Mouse (Mus musculus) embryonic facial prominence, embryonic 10.5 days (tissue): ENCODE data around the gene Vmn1r70. TPM values are rescaled to one million over a fixed set of nuclear protein-coding genes. Genes with fewer than 3 reads are reported as not detected.

ENCODE experiments used
- DNase-seq: peaks from one replicate; pipeline ENCODE4 v3.0.0-alpha.2; 2017; ENCODE audit warnings: low spot score
- H3K27ac ChIP-seq: fragments of 300-500 bp; sonication (generic); replicated peaks from 2 replicates; pipeline ENCODE4 v1.5.1; 2016; ENCODE audit warnings: mild to moderate bottlenecking
- H3K27me3 ChIP-seq: fragments of 300-500 bp; sonication (generic); replicated peaks from 2 replicates; pipeline ENCODE4 v1.6.1; 2016; ENCODE audit warnings: low read depth, mild to moderate bottlenecking; ENCODE audit not compliant: poor library complexity, severe bottlenecking
- H3K36me3 ChIP-seq: fragments of 300-500 bp; sonication (generic); replicated peaks from 2 replicates; pipeline ENCODE4 v1.6.1; 2016; ENCODE audit warnings: mild to moderate bottlenecking, moderate library complexity
- H3K4me1 ChIP-seq: fragments of 300-500 bp; sonication (generic); 2 replicates; pipeline ENCODE4 v1.6.1; 2016
- H3K4me3 ChIP-seq: fragments of 300-500 bp; sonication (generic); 2 replicates; pipeline ENCODE4 v1.5.1; 2016; ENCODE audit warnings: mild to moderate bottlenecking, moderate library complexity
- H3K9me3 ChIP-seq: fragments of 300-500 bp; sonication (generic); 2 replicates; pipeline ENCODE4 v1.6.1; 2016; ENCODE audit warnings: mild to moderate bottlenecking
- whole genome bisulfite sequencing: fragments of 180-500 bp; shearing (Covaris S2); methylation state at CpG from one replicate; pipeline ENCODE4 v1.1.7; 2016; 5-methylcytosine and 5-hydroxymethylcytosine counted together
- polyA plus RNA-seq: library from polyadenylated mRNA; unstranded; fragments of >200 nt; fragmentation: Nextera tagmentation; extraction: Ambion mirVana; gene quantifications from 2 replicates; pipeline ENCODE4 v1.2.1, GENCODE M21; 2016

The Vmn1r70 gene
- polyA plus RNA-seq = not detected in 2 replicates

- 73% methylated on average over 1 of the region's 1 CpGs for WGBS
- H3K36me3 ChIP-seq = no peaks in the 10 kb centered on the region
- H3K9me3 ChIP-seq = peaks cover 54% of the 10 kb centered on the region
Measured at GRCm38 (mm10) chr7:10631232-10631631, at the start of gene Vmn1r70. Vmn1r70 (plus strand) TSS chr7:10631532.

DNA sequence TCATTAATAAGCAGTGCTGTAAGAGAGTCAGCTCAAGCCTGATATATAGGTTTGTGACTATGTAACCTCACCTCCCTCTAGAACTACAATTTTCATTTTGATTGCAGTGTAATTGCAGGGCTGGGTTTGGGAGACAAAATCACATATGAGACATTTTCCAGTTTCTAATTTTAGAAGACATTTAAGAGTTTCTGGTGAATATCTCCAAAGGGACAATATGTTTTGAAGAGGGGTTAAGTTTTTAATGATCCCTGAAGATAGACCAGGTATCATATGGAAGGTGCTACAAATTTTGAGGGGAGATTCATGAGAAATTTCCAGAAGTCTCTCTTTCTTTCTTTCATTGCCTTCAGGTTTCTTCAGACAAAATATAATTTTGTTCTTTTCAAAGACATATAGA is 17.8 kb upstream of the Vmn1r70 start, which contains the start of gene Vmn1r69:
Gene Vmn1r69, minus strand, starts transcription at position 101 of the 400 bp plus-strand sequence.
- Histone ChIP-seq H3K4me3 (no peak within 1 kb of the TSS), H3K9me3 (peaks cover 35% of the 10 kb centered on the region), H3K4me1 (no peaks in the 10 kb centered on the region), H3K27ac (no peak within 1 kb of the TSS), H3K27me3 (no peaks in the 10 kb centered on the region), H3K36me3 (no peaks in the 10 kb centered on the region)
- no peak for DNase-seq

More at GRCm38 (mm10) chr7:10631232-10631631, at the start of gene Vmn1r70:
- Histone ChIP-seq H3K4me1 (no peaks in the 10 kb centered on the region), H3K27me3 (no peaks in the 10 kb centered on the region), H3K27ac (no peak within 1 kb of the TSS), H3K4me3 (no peak within 1 kb of the TSS)
- no peak for DNase-seq

Other genes starting within 250 kb of the Vmn1r70 start
- not detected in 2 replicates for gene Vmn1r67, start 188.2 kb upstream of the Vmn1r70 start, polyA plus RNA-seq
- 37.1 and 37.2 TPM in 2 replicates for gene Zik1, start 136.1 kb upstream of the Vmn1r70 start, polyA plus RNA-seq
- not detected in 2 replicates for gene Vmn1r68, start 73.0 kb upstream of the Vmn1r70 start, polyA plus RNA-seq
- not detected in 2 replicates for gene Vmn1r69, start 17.9 kb upstream of the Vmn1r70 start, polyA plus RNA-seq
- gene Nlrp4b, start 56.3 kb downstream of the Vmn1r70 start, polyA plus RNA-seq = not detected in 2 replicates
- not detected in 2 replicates for gene Vmn1r71, start 122.8 kb downstream of the Vmn1r70 start, polyA plus RNA-seq